Mouse (Mus musculus) lung, embryonic 14.5 days (tissue): ENCODE data around the gene Ppp1r13b. TPM values are rescaled to one million over a fixed set of nuclear protein-coding genes. Genes with fewer than 3 reads are reported as not detected.
"Not testable (repeated sequence)": the region's sequence is repeated elsewhere in the genome, so short reads cannot be mapped to it uniquely, and the experiment has no call there.

Source experiments
- ATAC-seq: fragments of 200-750 bp; cut with Nextera tagmentation; 2 replicates; pipeline ENCODE4 v1.8.0; 2017; ENCODE audit warnings: mild to moderate bottlenecking, moderate TSS enrichment, moderate library complexity; ENCODE audit not compliant: insufficient read depth
- DNase-seq: peaks from one replicate; pipeline ENCODE4 v3.0.0-alpha.2; 2015
- H3K27ac ChIP-seq: fragments of 300-500 bp; sonication (generic); 2 replicates; pipeline ENCODE4 v1.5.1; 2014; ENCODE audit warnings: low read depth, mild to moderate bottlenecking, moderate library complexity
- H3K27me3 ChIP-seq: fragments of 300-500 bp; sonication (generic); 2 replicates; pipeline ENCODE4 v1.6.1; 2014; ENCODE audit warnings: low read length, control low read depth; ENCODE audit not compliant: insufficient read depth
- H3K36me3 ChIP-seq: fragments of 300-500 bp; sonication (generic); 2 replicates; pipeline ENCODE4 v1.6.1; 2014; ENCODE audit warnings: control low read depth; ENCODE audit not compliant: insufficient read depth
- H3K4me1 ChIP-seq: fragments of 300-500 bp; sonication (generic); 2 replicates; pipeline ENCODE4 v1.6.1; 2014; ENCODE audit warnings: antibody characterized with exemption, control low read depth; ENCODE audit not compliant: insufficient read depth
- H3K4me2 ChIP-seq: fragments of 300-500 bp; sonication (generic); 2 replicates; pipeline ENCODE4 v1.6.1; 2014; ENCODE audit warnings: mild to moderate bottlenecking
- H3K4me3 ChIP-seq: fragments of 300-500 bp; sonication (generic); 2 replicates; pipeline ENCODE4 v1.5.1; 2014; ENCODE audit warnings: low read depth, low read length
- H3K9ac ChIP-seq: fragments of 300-500 bp; sonication (generic); 2 replicates; pipeline ENCODE4 v1.6.1; 2014
- H3K9me3 ChIP-seq: fragments of 300-500 bp; sonication (generic); 2 replicates; pipeline ENCODE4 v1.6.1; 2016; ENCODE audit warnings: low read depth, low read length, control low read depth
- CTCF ChIP-seq: IDR thresholded peaks from 2 replicates; pipeline ENCODE4 v1.5.1; 2016; ENCODE audit warnings: antibody characterized with exemption, low read depth
- WGBS: fragments of 180-500 bp; shearing (Covaris S2); extraction: QIAGEN DNeasy Blood & Tissue Kit; methylation state at CpG from one replicate; pipeline ENCODE4 v1.1.7; 2014; 5-methylcytosine and 5-hydroxymethylcytosine counted together
- polyA plus RNA-seq: library from polyadenylated mRNA; unstranded; fragments of >200 nt; fragmentation: Nextera tagmentation; extraction: Ambion mirVana; gene quantifications from 2 replicates; pipeline ENCODE4 v1.2.1, GENCODE M21; 2014

The Ppp1r13b gene
- polyA plus RNA-seq, result 28.9 and 29.0 TPM in 2 replicates

DNA sequence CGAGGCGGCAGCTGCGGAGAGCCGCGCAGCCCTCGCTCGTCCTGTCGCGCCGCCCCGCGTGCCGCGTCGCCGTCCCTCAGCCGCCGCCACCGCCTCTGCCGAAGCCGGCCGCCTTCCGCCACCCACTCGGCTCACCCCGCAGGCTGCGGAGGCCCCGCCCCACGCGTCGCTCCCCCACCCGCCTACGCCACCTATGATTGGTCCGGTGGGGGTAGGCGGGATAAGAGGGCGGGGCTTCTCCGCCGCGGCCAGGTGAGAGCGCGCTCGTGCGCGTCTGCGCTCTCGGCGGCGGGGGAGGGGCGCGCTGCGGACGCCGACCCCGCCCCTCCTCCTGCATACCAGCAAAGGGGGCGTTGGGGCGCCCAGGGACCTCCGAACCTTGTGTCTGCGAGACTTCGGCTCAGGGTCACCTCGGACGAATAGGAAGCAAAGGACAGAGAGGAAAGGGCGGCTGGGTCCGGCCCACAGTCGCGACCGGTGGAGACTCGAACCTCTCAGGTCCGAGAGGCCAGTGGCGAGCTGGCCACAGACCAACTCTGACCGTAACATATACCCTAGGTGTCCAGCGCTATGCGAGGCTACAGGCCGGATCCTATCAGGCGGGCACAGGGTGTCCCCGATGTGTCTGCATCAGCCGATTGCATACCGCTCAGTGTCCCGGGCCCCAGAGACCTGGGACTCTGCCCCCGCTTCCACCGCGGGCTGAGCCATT lies at the start of gene Ppp1r13b:
Gene Ppp1r13b (minus strand): TSS at position 141 of the 712 bp plus-strand sequence.
- no peaks in the 10 kb centered on the region for H3K9me3 ChIP-seq

DNA sequence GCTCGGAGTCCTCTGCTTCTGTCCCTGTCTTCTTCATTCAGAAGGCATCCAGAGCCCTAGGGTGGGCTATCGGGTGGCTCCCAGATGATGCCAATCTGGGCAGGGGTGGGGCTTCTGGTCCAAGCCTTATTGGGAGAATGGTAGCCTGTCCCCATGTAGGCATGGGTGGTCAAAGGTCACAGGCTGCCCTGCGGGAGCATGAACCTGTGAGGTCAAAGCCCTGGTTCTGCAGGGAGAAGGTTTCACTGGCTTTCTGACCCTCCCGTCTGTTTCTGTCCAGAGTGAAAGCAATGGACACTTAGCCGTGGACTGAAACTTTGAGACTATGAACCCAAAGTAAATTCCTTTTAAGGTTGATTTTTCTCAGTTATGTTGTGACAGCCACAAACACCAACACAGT lies 48.3 kb upstream of the Ppp1r13b start:
- Histone ChIP-seq H3K9me3 (no peaks in the 10 kb centered on the region), H3K4me3 (no peak overlapping the region), H3K4me2 (no peak overlapping the region), H3K9ac (no peak overlapping the region), H3K36me3 (peaks cover 20% of the 10 kb centered on the region), H3K4me1 (peaks cover 11% of the 10 kb centered on the region), H3K27ac (no peak overlapping the region), H3K27me3 (no peaks in the 10 kb centered on the region)
- no peak for DNase-seq
- no peak for TF ChIP-seq CTCF
- WGBS, result 79% methylated on average over 5 of the region's 5 CpGs
- no peak for ATAC-seq

More for the DNA sequence above, at the start of gene Ppp1r13b:
- TF ChIP-seq CTCF, result 0 out of 2 replicates have a peak, but pooled peaks have one; percentile 1
- ATAC-seq (peak; percentile 96), DNase-seq (peak; percentile 95)
- H3K4me2 ChIP-seq, result peak within 1 kb of the TSS; percentile 92
- H3K4me3 ChIP-seq, result peak within 1 kb of the TSS; percentile 82
- H3K27ac ChIP-seq, result peak within 1 kb of the TSS; percentile 86
- H3K27me3 ChIP-seq, result no peaks in the 10 kb centered on the region
- 1% methylated on average over 78 of the region's 80 CpGs for WGBS
- H3K9ac ChIP-seq, result peak within 1 kb of the TSS; percentile 84
- H3K36me3 ChIP-seq, result no peaks in the 10 kb centered on the region
- H3K4me1 ChIP-seq, result no peaks in the 10 kb centered on the region; the same call in none of the 2 replicates

DNA sequence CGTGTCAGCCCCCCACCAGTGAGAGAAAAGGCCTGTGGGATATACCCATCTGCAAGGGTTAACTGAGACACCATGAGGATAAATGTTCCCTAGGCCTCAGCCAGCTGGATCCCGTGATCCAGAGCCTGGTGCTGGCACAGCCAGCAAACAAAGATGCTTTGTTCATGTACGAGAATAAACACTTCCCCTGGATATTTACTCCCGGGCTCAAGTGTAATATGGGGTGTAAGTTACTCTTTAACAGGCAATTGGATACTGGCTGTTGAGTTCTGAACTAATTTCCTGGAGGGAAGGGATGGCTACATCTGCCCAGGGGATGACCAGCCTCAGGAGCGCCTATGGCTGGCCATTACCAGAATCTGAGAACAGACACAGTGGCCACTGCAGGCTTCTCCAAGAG lies 43.8 kb upstream of the Ppp1r13b start:
- peak; percentile 26; the same call in 1 of the 2 replicates for ATAC-seq
- TF ChIP-seq CTCF, result no peak
- Histone ChIP-seq H3K9me3 (no peaks in the 10 kb centered on the region), H3K9ac (no peak overlapping the region), H3K36me3 (no peaks in the 10 kb centered on the region), H3K4me3 (no peak overlapping the region), H3K4me1 (peaks cover 15% of the 10 kb centered on the region), H3K27ac (peak overlapping the region; percentile 58), H3K4me2 (no peak overlapping the region), H3K27me3 (no peaks in the 10 kb centered on the region)
- 17% methylated on average over 5 of the region's 5 CpGs for WGBS
- peak; percentile 58 for DNase-seq

DNA sequence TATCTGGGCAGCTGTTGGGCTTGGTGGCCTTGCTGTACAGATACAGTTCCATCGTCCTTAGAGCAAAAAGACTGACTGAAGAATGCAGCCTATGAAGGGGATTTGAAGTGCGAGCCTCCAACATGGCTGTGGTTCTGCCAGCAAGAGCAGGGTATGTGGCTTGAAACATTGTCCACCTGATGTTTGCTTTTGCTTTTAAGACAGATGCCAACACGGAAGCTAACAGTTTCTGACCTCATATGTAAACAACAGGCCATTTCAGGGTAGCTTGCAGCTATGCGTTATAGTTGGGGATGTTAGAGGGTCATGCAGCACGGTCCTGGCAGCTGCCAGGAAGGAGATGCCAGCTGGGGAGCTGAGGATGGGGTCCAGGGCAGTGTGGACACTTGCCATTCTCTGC lies 42.6 kb upstream of the Ppp1r13b start:
- 28% methylated on average over 5 of the region's 5 CpGs for WGBS
- no peak for TF ChIP-seq CTCF
- Histone ChIP-seq H3K9ac (no peak overlapping the region), H3K4me2 (no peak overlapping the region), H3K4me3 (no peak overlapping the region), H3K27ac (0 out of 2 replicates have a peak overlapping the region, but pooled peaks have one; percentile 12), H3K9me3 (no peaks in the 10 kb centered on the region), H3K27me3 (no peaks in the 10 kb centered on the region), H3K36me3 (no peaks in the 10 kb centered on the region), H3K4me1 (peaks cover 22% of the 10 kb centered on the region)
- ATAC-seq (no peak), DNase-seq (no peak)

DNA sequence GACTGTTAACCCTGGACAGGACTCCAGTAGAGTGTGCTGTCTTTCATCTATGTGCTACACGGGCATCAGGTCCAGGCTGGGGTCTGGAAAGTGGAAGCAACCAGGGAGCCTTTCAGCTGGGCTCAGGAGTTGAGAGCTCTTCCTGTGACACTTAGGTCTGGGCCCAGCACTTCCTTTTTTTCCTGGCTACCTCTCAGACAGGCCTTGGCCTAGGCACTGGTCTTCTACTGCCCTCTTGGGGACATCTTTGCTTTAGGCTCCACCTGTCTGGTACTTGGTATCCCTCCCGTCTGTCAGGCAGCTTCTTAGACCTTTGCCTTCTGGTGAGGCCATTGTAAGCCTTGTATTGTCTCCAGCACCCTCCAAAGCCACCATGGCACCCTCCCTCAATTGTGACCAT lies 38.8 kb upstream of the Ppp1r13b start:
- DNase-seq (peak; percentile 85), ATAC-seq (no peak)
- peak overlapping the region; percentile 74 for H3K27ac ChIP-seq
- TF ChIP-seq CTCF, result peak; percentile 81
- no peaks in the 10 kb centered on the region for H3K9me3 ChIP-seq
- no peak overlapping the region for H3K4me3 ChIP-seq
- H3K36me3 ChIP-seq, result no peaks in the 10 kb centered on the region
- 33% methylated on average over 2 of the region's 2 CpGs for WGBS
- H3K9ac ChIP-seq, result no peak overlapping the region
- H3K4me2 ChIP-seq, result 0 out of 2 replicates have a peak overlapping the region, but pooled peaks have one; percentile 7
- H3K27me3 ChIP-seq, result no peaks in the 10 kb centered on the region
- H3K4me1 ChIP-seq, result peaks cover 27% of the 10 kb centered on the region

DNA sequence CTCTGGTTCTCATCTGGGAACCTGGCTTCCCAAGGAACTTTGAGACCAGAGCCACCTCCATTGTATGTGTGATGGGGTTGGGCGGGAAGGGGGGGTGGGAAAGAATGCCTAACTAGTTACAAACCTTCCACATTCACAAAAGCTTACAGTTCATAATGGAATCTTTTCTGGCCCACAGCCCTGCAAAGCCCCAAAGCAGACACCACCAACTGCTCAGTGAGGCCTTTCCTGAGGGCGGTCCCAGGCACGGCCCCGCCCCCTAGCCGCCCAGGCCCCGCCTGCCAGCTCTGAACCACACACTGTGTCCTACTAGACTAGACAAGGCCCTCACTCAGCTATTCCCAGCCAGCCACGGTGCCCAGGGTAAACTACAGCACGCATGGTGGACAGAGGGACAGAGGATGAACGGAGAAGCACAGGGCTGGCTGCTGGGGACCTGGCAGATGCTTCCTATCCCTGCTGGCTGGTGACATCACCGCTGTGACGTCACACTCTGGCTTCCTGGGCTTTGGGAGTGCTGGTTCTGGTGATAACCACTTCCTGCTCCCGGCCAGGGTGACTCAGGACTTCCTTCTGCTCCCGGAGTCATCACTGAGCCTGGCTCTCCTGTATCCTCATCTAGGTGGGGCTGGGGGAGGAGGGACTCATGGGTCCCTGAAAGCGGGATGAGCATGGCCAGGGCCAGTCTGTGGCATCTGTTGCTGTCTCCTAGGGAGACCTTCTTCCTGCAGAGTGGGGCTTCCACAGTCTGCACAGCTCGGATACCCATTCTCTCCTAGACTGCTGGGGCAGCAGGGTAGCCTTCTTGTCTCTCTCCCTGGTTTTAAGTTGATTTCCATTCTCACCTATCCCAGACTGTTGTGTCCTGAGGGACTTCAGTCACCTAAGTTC lies 38.1 kb upstream of the Ppp1r13b start:
- WGBS, result 41% methylated on average over 10 of the region's 15 CpGs
- peak; percentile 74 for DNase-seq
- not testable (repeated sequence) for H3K36me3 ChIP-seq, H3K4me3 ChIP-seq, H3K27me3 ChIP-seq, H3K9ac ChIP-seq, H3K9me3 ChIP-seq
- Histone ChIP-seq H3K4me1 (peaks cover 21% of the 10 kb centered on the region), H3K27ac (peak overlapping the region; percentile 85), H3K4me2 (peak overlapping the region; percentile 39; the same call in 1 of the 2 replicates)
- peak; percentile 79 for ATAC-seq

DNA sequence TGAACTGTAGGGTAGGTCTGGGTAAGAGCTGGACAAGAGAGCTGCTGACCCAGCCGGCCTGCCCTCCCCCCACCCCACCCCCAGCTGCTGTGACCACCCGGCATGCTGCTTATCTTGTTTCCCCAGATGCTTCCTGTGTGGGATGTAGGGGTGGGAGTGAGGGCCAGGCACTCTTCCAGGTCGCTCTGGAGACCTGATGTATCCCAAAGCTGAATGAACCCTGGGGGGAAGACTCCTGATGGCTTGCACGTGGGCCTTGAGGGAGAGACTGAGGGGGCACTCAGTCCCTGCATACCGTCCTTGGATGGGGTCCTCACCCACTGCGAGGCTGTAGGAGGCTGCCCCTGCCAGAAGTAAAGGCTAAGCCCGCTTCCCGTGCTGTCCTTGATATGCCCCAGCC lies 37.2 kb upstream of the Ppp1r13b start:
- Histone ChIP-seq H3K4me2 (peak overlapping the region; percentile 39), H3K27me3 (no peaks in the 10 kb centered on the region), H3K9ac (no peak overlapping the region), H3K27ac (peak overlapping the region; percentile 85), H3K4me3 (no peak overlapping the region), H3K36me3 (no peaks in the 10 kb centered on the region), H3K4me1 (peaks cover 18% of the 10 kb centered on the region), H3K9me3 (no peaks in the 10 kb centered on the region)
- 13% methylated on average over 8 of the region's 8 CpGs for WGBS
- ATAC-seq, result peak; percentile 59
- no peak for TF ChIP-seq CTCF
- peak; percentile 81 for DNase-seq

DNA sequence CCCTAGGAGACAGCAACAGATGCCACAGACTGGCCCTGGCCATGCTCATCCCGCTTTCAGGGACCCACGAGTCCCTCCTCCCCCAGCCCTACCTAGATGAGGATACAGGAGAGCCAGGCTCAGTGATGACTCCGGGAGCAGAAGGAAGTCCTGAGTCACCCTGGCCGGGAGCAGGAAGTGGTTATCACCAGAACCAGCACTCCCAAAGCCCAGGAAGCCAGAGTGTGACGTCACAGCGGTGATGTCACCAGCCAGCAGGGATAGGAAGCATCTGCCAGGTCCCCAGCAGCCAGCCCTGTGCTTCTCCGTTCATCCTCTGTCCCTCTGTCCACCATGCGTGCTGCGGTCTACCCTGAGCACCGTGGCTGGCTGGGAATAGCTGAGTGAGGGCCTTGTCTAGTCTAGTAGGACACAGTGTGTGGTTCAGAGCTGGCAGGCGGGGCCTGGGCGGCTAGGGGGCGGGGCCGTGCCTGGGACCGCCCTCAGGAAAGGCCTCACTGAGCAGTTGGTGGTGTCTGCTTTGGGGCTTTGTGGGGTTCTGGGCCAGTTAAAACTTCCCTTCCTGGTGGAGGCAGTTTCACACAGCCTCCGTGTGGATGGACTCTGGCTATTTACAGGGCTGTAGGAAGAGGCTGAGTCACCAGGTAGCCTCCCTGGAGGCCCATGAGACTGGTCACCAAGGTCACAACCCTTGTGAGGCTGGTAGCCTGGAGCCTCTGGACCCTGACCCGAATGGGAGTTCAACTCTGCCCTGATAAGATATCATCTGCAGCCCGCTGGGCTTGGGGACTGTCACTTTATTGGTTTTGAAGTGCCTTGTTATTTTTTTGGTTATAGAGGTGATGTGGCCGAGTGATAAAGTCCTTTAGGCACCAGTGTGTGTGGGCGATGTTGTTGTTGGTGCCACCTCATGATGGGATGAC lies 36.4 kb upstream of the Ppp1r13b start:
- H3K9ac ChIP-seq, H3K4me3 ChIP-seq, H3K36me3 ChIP-seq, H3K9me3 ChIP-seq, H3K27me3 ChIP-seq: not testable (repeated sequence)
- peak overlapping the region; percentile 85 for H3K27ac ChIP-seq
- DNase-seq (peak; percentile 49), ATAC-seq (peak; percentile 69)
- WGBS, result 58% methylated on average over 13 of the region's 20 CpGs
- peaks cover 18% of the 10 kb centered on the region for H3K4me1 ChIP-seq
- peak overlapping the region; percentile 42 for H3K4me2 ChIP-seq
